Mouse (Mus musculus): ENCODE data around the gene Zbtb16.

Gene Zbtb16

GRCm38 (mm10) chr9:48604939-48605598, 231.0 kb downstream of the Zbtb16 start, which contains the start of gene Nnmt:
Gene Nnmt, minus strand, starts transcription at chr9:48605153.
- no peak for DNase-seq (ENCODE audit: extremely low spot score)
